Mouse (Mus musculus): ENCODE measurements around the gene Mycl.

Mycl gene

DNA sequence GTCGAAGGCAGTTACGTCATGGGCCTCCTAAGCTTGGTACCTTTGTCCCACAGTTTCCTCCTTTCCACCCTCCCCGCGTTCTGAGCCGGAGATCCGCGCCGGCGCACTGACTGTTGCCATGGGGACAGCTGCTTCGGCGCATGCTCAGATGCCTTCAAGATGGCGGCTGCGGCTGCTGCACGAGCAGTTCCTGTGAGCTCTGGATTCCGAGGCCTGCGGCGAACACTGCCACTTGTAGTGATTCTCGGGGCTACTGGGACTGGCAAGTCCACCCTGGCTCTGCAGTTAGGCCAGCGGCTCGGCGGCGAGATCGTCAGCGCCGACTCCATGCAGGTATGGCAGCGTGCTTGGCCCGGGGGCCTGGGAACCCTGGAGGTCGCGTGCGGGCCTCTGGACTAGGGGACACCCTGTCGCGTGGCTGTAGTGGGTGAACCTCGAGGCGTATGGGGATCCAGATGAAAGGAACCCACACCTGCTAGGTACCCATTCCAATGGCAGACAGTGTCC is 21.1 kb downstream of the Mycl start, which contains the start of gene Trit1:
Trit1 (plus strand) TSS at position 147 of the 507 bp plus-strand sequence.
- DNase-seq (ENCODE audit: low spot score): peak; percentile 93

- DNase-seq (ENCODE audit: low spot score): no peak
Measured at GRCm38 (mm10) chr4:123021591-123021990, 26.1 kb downstream of the Mycl start.

DNA sequence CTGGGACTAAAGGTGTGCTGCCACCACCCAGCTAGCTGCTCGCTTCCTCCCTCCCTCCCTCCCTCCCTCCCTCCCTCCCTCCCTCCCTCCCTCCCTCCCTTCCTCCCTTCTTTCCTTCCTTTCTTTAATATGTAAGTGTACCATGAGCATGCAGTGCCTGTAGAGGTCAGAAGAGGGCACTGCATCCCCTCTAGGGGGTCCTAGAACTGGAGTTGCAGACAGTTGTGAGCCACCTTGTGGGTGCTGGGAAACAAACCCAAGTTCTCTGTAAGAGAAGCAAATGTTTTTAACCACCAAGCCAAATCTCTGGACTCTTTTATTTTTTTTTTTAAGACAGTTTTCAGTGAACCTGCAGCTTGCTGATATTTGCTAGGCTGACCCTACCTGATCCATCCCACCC is 27.4 kb downstream of the Mycl start:
- no peak for DNase-seq (ENCODE audit: low spot score)

GRCm38 (mm10) chr4:123025418-123025817 is 30.0 kb downstream of the Mycl start:
- no peak for DNase-seq (ENCODE audit: low spot score)

DNA sequence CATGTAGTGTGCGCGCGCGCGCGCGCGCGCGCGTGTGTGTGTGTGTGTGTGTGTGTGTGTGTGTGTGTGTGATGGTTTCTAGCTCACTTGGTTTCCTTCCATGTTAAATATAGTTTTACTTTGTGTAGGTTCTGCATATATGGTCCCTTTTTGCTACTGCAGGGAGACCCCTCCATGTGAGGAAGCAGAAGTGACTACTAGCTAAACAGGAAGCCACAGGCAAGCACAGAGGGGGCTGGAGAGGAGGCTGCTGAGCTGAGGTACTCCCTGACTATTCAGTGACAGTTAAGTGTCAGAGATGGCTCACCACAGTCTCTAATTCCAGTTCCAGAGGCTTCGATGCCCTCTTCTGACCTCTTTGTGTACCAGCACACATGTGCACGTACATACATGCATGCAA is 30.7 kb downstream of the Mycl start:
- DNase-seq (ENCODE audit: low spot score): no peak

GRCm38 (mm10) chr4:123026597-123026996 is 31.1 kb downstream of the Mycl start:
- DNase-seq (ENCODE audit: low spot score): no peak

DNA sequence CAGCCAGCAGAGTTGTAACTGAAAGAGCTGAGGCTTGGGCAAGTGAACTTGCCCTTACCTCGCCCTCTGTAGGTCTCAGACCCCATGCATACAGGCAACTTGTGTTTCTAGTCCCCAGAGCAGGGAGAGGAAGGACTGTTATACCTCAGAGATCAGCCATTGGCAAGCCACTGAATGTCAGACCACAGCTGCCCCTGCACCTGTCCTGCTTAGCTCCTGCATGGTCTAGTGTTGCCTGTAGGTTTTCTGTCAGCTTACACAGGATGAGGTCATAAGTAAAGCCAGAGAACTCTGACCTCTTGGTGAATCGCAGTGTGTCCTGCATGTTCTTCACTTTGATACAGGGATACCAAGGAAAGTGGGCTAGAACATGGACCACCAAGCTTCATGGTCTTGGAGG is 39.4 kb downstream of the Mycl start:
- DNase-seq (ENCODE audit: low spot score): no peak

- DNase-seq (ENCODE audit: low spot score): no peak
Measured at GRCm38 (mm10) chr4:123035636-123036035, 40.2 kb downstream of the Mycl start.

- DNase-seq (ENCODE audit: low spot score): no peak
Measured at GRCm38 (mm10) chr4:123036710-123037109, 41.3 kb downstream of the Mycl start.

DNA sequence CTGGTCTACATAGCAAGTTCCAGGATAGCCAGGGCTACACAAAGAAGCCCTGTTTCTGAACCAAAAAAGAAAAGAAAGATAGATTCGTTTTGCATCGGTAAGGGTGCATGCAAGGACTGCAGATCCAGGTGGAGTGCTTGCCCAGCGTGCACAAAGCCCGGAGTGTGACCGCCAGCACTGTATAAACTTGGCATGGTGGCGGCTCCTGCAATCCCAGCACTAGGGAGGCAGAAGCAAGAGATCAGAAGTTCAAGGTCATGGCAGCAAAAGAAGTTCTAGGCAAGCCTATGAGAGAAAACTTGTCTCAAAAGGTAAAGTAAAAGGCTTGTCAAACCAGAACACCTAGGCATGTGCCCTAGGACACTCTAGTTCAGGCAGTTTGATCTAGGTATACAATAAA is 45.7 kb downstream of the Mycl start:
- DNase-seq (ENCODE audit: low spot score): no peak

GRCm38 (mm10) chr4:123043858-123044257 is 48.4 kb downstream of the Mycl start:
- DNase-seq (ENCODE audit: low spot score): no peak

- no peak for DNase-seq (ENCODE audit: low spot score)
Measured at GRCm38 (mm10) chr4:123044842-123045241, 49.4 kb downstream of the Mycl start.

DNA sequence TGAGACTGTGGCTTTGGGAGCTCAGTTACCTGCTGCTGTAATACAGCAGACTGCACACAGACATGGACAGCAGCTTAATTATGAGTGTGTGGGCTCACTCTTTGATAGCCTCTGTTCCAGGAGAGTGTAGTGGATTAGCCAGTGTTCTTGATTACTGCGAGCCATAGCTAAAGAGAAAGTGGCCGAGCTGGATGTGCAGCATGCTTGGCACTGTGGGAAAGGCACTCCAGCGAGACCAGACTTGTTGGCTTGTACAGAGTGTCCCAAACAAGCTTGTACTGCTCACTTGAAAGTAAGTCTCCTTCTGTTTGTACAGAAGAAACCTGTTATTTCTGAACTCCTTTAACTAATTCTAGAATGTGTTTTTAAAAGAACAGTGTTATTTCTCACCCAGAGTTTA is 50.8 kb downstream of the Mycl start:
- no peak for DNase-seq (ENCODE audit: low spot score)

- peak; percentile 65 for DNase-seq (ENCODE audit: low spot score)
Measured at GRCm38 (mm10) chr4:123050681-123051211, 55.3 kb downstream of the Mycl start.

All from ovary, postnatal 10 days (tissue).